Mouse (Mus musculus) lung, postnatal 0 days (tissue): Measurements from ENCODE around the gene Gm28729. TPM values are rescaled to one million over a fixed set of nuclear protein-coding genes. Genes with fewer than 3 reads are reported as not detected.

Source experiments
- ATAC-seq: fragments of 200-750 bp; cut with Nextera tagmentation; 2 replicates; pipeline ENCODE4 v1.8.0; 2017; ENCODE audit warnings: moderate library complexity
- DNase-seq: peaks from one replicate; pipeline ENCODE4 v3.0.0-alpha.2; 2016; ENCODE audit warnings: low spot score
- H3K27ac ChIP-seq: fragments of 300-500 bp; sonication (generic); 2 replicates; pipeline ENCODE4 v1.5.1; 2014; ENCODE audit warnings: antibody characterized with exemption, mild to moderate bottlenecking, low read length, mixed read lengths
- H3K27me3 ChIP-seq: fragments of 300-500 bp; sonication (generic); replicated peaks from 2 replicates; pipeline ENCODE4 v1.6.1; 2014; ENCODE audit warnings: low read length, mixed read lengths; ENCODE audit not compliant: insufficient read depth
- H3K36me3 ChIP-seq: fragments of 300-500 bp; sonication (generic); 2 replicates; pipeline ENCODE4 v1.6.1; 2014; ENCODE audit warnings: low read length, mixed read lengths; ENCODE audit not compliant: insufficient read depth
- H3K4me1 ChIP-seq: fragments of 300-500 bp; sonication (generic); 2 replicates; pipeline ENCODE4 v1.6.1; 2014; ENCODE audit warnings: antibody characterized with exemption, low read depth, low read length, mixed read lengths; ENCODE audit not compliant: insufficient read depth
- H3K4me2 ChIP-seq: fragments of 300-500 bp; sonication (generic); replicated peaks from 2 replicates; pipeline ENCODE4 v1.6.1; 2014; ENCODE audit warnings: low read depth, mild to moderate bottlenecking, low read length, moderate library complexity, mixed read lengths
- H3K4me3 ChIP-seq: fragments of 300-500 bp; sonication (generic); 2 replicates; pipeline ENCODE4 v1.5.1; 2014; ENCODE audit warnings: low read depth, low read length
- H3K9ac ChIP-seq: fragments of 300-500 bp; sonication (generic); replicated peaks from 2 replicates; pipeline ENCODE4 v1.6.1; 2014; ENCODE audit warnings: low read depth, mild to moderate bottlenecking
- H3K9me3 ChIP-seq: fragments of 300-500 bp; sonication (generic); 2 replicates; pipeline ENCODE4 v1.6.1; 2016; ENCODE audit warnings: low read length, mixed read lengths
- CTCF ChIP-seq: IDR thresholded peaks from 2 replicates; pipeline ENCODE4 v1.5.1; 2016; ENCODE audit warnings: antibody characterized with exemption, mild to moderate bottlenecking
- EP300 ChIP-seq: IDR thresholded peaks from 2 replicates; pipeline ENCODE4 v1.6.1; 2016; ENCODE audit warnings: antibody characterized with exemption, mild to moderate bottlenecking, control low read depth
- WGBS: fragments of 180-500 bp; shearing (Covaris S2); extraction: QIAGEN DNeasy Blood & Tissue Kit; methylation state at CpG from one replicate; pipeline ENCODE4 v1.1.7; 2014; 5-methylcytosine and 5-hydroxymethylcytosine counted together
- polyA plus RNA-seq: library from polyadenylated mRNA; unstranded; fragments of >200 nt; fragmentation: Nextera tagmentation; extraction: Ambion mirVana; gene quantifications from 2 replicates; pipeline ENCODE4 v1.2.1, GENCODE M21; 2015

Gene Gm28729
- polyA plus RNA-seq, 1 experiment from 2014 or later = 2.7 TPM

DNA sequence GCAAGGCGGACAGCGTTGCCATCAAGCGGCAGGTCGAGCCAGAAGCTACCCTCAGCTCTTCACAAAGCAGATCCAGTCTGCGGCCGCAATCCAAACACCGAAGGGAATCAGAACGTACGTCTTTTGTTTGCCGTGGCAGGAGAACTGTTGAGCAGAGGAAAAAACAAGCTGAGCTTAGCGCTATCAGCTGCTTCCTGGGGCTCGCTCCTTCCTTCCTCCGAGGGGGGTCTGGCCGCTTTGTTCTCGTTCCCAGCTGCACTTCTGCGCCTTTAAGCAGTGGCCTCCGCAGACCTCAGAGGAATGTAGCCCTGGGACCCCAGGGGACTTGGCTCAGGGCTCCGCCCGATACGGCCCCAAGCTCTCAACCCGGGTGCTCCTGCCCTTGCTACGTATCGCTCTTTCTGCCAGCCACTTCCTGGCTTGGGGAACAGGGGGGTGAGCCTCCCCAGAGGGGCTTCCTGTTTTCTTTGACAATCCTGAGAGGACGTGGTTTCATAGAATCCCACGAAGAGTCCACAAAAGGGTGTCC is 87.2 kb downstream of the Gm28729 start:
- WGBS = under 1% methylated on average over 25 of the region's 25 CpGs
- no peaks in the 10 kb centered on the region for H3K36me3 ChIP-seq
- peak; percentile 87 for ATAC-seq

DNA sequence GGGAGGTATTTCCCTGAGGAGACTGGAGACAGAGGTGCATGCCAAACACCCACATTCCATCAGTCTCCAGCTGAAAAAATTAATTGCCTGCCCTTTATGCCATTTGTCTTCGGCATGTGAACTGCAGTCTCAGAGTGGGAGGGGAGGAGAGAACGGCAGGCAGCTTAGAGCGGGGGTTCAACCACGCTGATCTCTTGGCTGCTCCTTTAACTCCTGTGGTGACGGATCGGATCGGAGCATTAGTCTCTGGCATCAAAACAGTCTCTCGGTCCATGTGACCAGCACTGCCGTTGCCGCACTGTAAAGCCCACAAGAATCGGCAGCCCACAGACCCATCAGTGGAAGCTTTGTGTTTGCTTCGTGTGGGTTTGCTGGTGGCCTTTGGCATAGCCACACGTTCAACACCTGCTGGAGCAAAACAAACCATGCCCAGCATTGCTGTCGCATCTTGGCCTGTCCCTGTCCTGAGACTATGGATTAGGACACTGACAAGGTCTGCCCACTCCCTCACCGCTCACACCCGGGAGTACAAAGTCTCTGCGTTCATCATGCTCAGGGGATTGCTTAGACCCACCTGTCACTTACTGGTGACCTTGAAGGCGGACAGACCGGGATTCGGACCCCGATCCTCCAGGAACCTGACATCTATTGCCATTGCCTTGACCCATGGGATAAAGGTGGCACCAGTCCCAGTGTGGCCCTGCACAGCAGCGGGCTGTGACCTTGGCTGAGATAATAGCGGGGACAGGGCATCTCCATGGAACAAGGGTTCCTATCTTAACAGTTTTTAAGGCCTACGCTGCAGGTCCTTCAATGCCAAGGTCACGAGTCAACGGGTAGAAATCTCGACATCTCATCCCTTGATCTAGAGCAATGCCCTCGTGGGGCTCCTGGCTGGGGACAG is 87.9 kb downstream of the Gm28729 start:
- Histone ChIP-seq H3K27ac (peak overlapping the region; percentile 78), H3K9me3 (no peaks in the 10 kb centered on the region), H3K36me3 (no peaks in the 10 kb centered on the region), H3K4me3 (peak overlapping the region; percentile 47), H3K27me3 (no peaks in the 10 kb centered on the region), H3K4me1 (peaks cover 9% of the 10 kb centered on the region; the same call in 1 of the 2 replicates), H3K9ac (peak overlapping the region; percentile 50), H3K4me2 (peak overlapping the region; percentile 85)
- no peak for TF ChIP-seq EP300
- no peak for TF ChIP-seq CTCF
- ATAC-seq (no peak), DNase-seq (peak; percentile 26)
- WGBS = 12% methylated on average over 28 of the region's 28 CpGs

More for the DNA sequence above, 87.2 kb downstream of the Gm28729 start:
- Histone ChIP-seq H3K4me2 (peak overlapping the region; percentile 85), H3K27ac (peak overlapping the region; percentile 78), H3K4me3 (peak overlapping the region; percentile 47), H3K9ac (peak overlapping the region; percentile 50), H3K27me3 (no peaks in the 10 kb centered on the region), H3K4me1 (peaks cover 9% of the 10 kb centered on the region; the same call in 1 of the 2 replicates), H3K9me3 (no peaks in the 10 kb centered on the region)
- DNase-seq = peak; percentile 86
- TF ChIP-seq CTCF = peak; percentile 56
- peak; percentile 68 for TF ChIP-seq EP300

Other genes with a start within 250 kb of the Gm28729 start
- gene Atp1b3, start 160.8 kb downstream of the Gm28729 start, polyA plus RNA-seq = 206 and 220 TPM in 2 replicates
- 160 and 168 TPM in 2 replicates for gene Rnf7, start 46.6 kb downstream of the Gm28729 start, polyA plus RNA-seq
- 12.3 and 15.6 TPM in 2 replicates for gene Rasa2, start 106.4 kb upstream of the Gm28729 start, polyA plus RNA-seq
- gene Zbtb38, start 227.6 kb upstream of the Gm28729 start, polyA plus RNA-seq = 31.8 and 32.5 TPM in 2 replicates